Comparison of ENCODE assay signal across 12 mouse cellular contexts in genomic region chr9:119537823-119538222, GRCm38 (mm10). TPM values are rescaled to one million over a fixed set of nuclear protein-coding genes. Genes with fewer than 3 reads are reported as not detected.
DNase-seq lines count a peak whose midpoint lies in the region; ATAC-seq and TF ChIP-seq lines count a peak whose summit lies in the region.
"Had no signal": no experiment of that assay in that cellular context is flagged by ENCODE, and none has a peak within 500 bp of the region (broad histone marks: within the 10 kb centered on the region; RNA-seq: fewer than 3 reads in every experiment).

No protein-coding gene starts in this region.

- TF ChIP-seq CTCF in lung, embryonic 14.5 days (IDR thresholded peaks at IDR 0.05; ENCODE audit: low read depth) = no peak
- no peak for TF ChIP-seq CTCF in heart, postnatal 0 days (IDR thresholded peaks at IDR 0.05; ENCODE audit: low read depth)

- DNase-seq in cerebellum, postnatal 25 days = peak; percentile 45 to 64
- no peak for DNase-seq in cerebellum, adult 11-12 months
- peak; percentile 72 for DNase-seq in lung, embryonic 14.5 days
- DNase-seq in lung, postnatal 14 days = no peak
- DNase-seq in Muller cell, postnatal 12 days (ENCODE audit: inconsistent ontology term) = peak; percentile 76
- peak; percentile 34 for DNase-seq in heart, postnatal 0 days (ENCODE audit: low spot score)
- DNase-seq in urinary bladder, postnatal 10 days (ENCODE audit: low spot score) = no peak
- DNase-seq: thymus, adult 2 months had no signal

- no peaks in the 10 kb centered on the region for H3K9me3 ChIP-seq in lung, embryonic 14.5 days (ENCODE audit: low read depth, low read length)
- no peaks in the 10 kb centered on the region for H3K9me3 ChIP-seq in heart, postnatal 0 days (replicated peaks; ENCODE audit: control insufficient read depth, low read length)
- H3K9me3 ChIP-seq in kidney, embryonic 14.5 days (ENCODE audit: control insufficient read depth, low read length) = no peaks in the 10 kb centered on the region
- H3K9me3 ChIP-seq: limb, embryonic 15.5 days had no signal

- WGBS in lung, embryonic 14.5 days = 68% methylated on average over 4 of the region's 4 CpGs
- WGBS in heart, postnatal 0 days = 38% methylated on average over 4 of the region's 4 CpGs
- WGBS in kidney, embryonic 14.5 days = 85% methylated on average over 4 of the region's 4 CpGs

- no peak overlapping the region for H3K4me2 ChIP-seq in lung, embryonic 14.5 days
- no peak overlapping the region for H3K4me2 ChIP-seq in heart, postnatal 0 days (ENCODE audit: low read depth, low read length)
- no peak overlapping the region for H3K4me2 ChIP-seq in kidney, embryonic 14.5 days (replicated peaks; ENCODE audit: low read depth, low read length)
- H3K4me2 ChIP-seq: limb, embryonic 15.5 days had no signal

- no peak overlapping the region for H3K27ac ChIP-seq in lung, embryonic 14.5 days (ENCODE audit: low read depth)
- H3K27ac ChIP-seq in heart, postnatal 0 days (ENCODE audit: low read depth) = no peak overlapping the region
- no peak overlapping the region for H3K27ac ChIP-seq in kidney, embryonic 14.5 days (ENCODE audit: low read depth, low read length)
- H3K27ac ChIP-seq: kidney, postnatal 0 days; limb, embryonic 15.5 days had no signal

- H3K27me3 ChIP-seq in lung, embryonic 14.5 days (ENCODE audit: insufficient read depth, low read length) = peaks cover 2% of the 10 kb centered on the region
- no peaks in the 10 kb centered on the region for H3K27me3 ChIP-seq in heart, postnatal 0 days (ENCODE audit: control insufficient read depth, insufficient read depth, low read length)
- no peaks in the 10 kb centered on the region for H3K27me3 ChIP-seq in kidney, embryonic 14.5 days (ENCODE audit: control insufficient read depth, insufficient read depth, low read length)

- H3K4me3 ChIP-seq in lung, embryonic 14.5 days (ENCODE audit: low read depth, low read length) = no peak overlapping the region
- H3K4me3 ChIP-seq in heart, postnatal 0 days (ENCODE audit: low read depth, low read length) = no peak overlapping the region
- no peak overlapping the region for H3K4me3 ChIP-seq in kidney, embryonic 14.5 days (ENCODE audit: low read length)
- H3K4me3 ChIP-seq: limb, embryonic 15.5 days had no signal

- H3K9ac ChIP-seq in lung, embryonic 14.5 days = no peak overlapping the region
- no peak overlapping the region for H3K9ac ChIP-seq in heart, postnatal 0 days (replicated peaks; ENCODE audit: low read depth, low read length)
- H3K9ac ChIP-seq in kidney, embryonic 14.5 days (ENCODE audit: low read depth, low read length) = no peak overlapping the region
- H3K9ac ChIP-seq: limb, embryonic 15.5 days had no signal

- ATAC-seq in lung, embryonic 14.5 days (ENCODE audit: insufficient read depth) = peak; percentile 60; the same call in 1 of the 2 replicates
- ATAC-seq in heart, postnatal 0 days (ENCODE audit: insufficient read depth, low read depth) = peak; percentile 78
- ATAC-seq in kidney, embryonic 14.5 days (ENCODE audit: low FRiP score, low TSS enrichment) = no peak

- no peaks in the 10 kb centered on the region for H3K4me1 ChIP-seq in lung, embryonic 14.5 days (ENCODE audit: insufficient read depth)
- no peaks in the 10 kb centered on the region for H3K4me1 ChIP-seq in heart, postnatal 0 days (ENCODE audit: control insufficient read depth, insufficient read depth)
- no peaks in the 10 kb centered on the region for H3K4me1 ChIP-seq in kidney, embryonic 14.5 days (ENCODE audit: control insufficient read depth, insufficient read depth, low read length)

- TF ChIP-seq EP300 in heart, postnatal 0 days (IDR thresholded peaks at IDR 0.05; ENCODE audit: low read depth) = no peak

- H3K36me3 ChIP-seq in lung, embryonic 14.5 days (ENCODE audit: insufficient read depth) = no peaks in the 10 kb centered on the region
- peaks cover 7% of the 10 kb centered on the region for H3K36me3 ChIP-seq in heart, postnatal 0 days (replicated peaks; ENCODE audit: control insufficient read depth, insufficient read depth, low read length)
- H3K36me3 ChIP-seq in kidney, embryonic 14.5 days (ENCODE audit: control insufficient read depth, insufficient read depth, low read length) = no peaks in the 10 kb centered on the region
- H3K36me3 ChIP-seq: limb, embryonic 15.5 days had no signal

RNA-seq across cellular contexts. Expression of gene Scn5a, which starts 41.0 kb away (rescaled TPM):
- 0.76 and 0.95 TPM in 2 replicates for polyA plus RNA-seq in lung, embryonic 14.5 days (2014; fragmentation: Nextera tagmentation; extraction: Ambion mirVana)
- total RNA-seq in heart, postnatal 0 days (2014; rRNA removed; ENCODE audit: low replicate concordance) = 82.7 and 96.1 TPM in 2 replicates
- polyA plus RNA-seq in heart, postnatal 0 days (2015; fragmentation: Nextera tagmentation; extraction: Ambion mirVana) = 11.5 and 16.8 TPM in 2 replicates
- polyA plus RNA-seq in kidney, embryonic 14.5 days (2014; fragmentation: Nextera tagmentation; extraction: Ambion mirVana) = 0.03 and 0.27 TPM in 2 replicates
- total RNA-seq: common myeloid progenitor, adult 5-6 weeks had no signal

Comparison
In these comparisons a context has a peak if more than half of its experiments do, and no peak if none do; other contexts are left out.
1. DNase-seq: peak in cerebellum, postnatal 25 days (2 of 2), lung, embryonic 14.5 days (single experiment), Muller cell, postnatal 12 days (single experiment) and heart, postnatal 0 days (single experiment); none in cerebellum, adult 11-12 months (single experiment), lung, postnatal 14 days (single experiment) and urinary bladder, postnatal 10 days (single experiment).